Mouse (Mus musculus): Measurements from ENCODE around the gene Tmem120b.
A peak's percentile ranks its signal among the peaks of the same experiment; 100 is the strongest.
"Not testable (repeated sequence)": the region's sequence is repeated elsewhere in the genome, so short reads cannot be mapped to it uniquely, and the experiment has no call there.

Tmem120b gene

GRCm38 (mm10) chr5:123051736-123052135 is 16.5 kb upstream of the Tmem120b start:
- no peak for DNase-seq (ENCODE audit: low spot score in 2 of 2)

GRCm38 (mm10) chr5:123057366-123058250 is 10.6 kb upstream of the Tmem120b start:
- peak; percentile 100 for DNase-seq (ENCODE audit: low spot score in 2 of 2)

GRCm38 (mm10) chr5:123058251-123059102 is 9.7 kb upstream of the Tmem120b start:
- no peak for DNase-seq (ENCODE audit: low spot score in 2 of 2)

GRCm38 (mm10) chr5:123059757-123060520 is 8.3 kb upstream of the Tmem120b start:
- no peak for DNase-seq (ENCODE audit: low spot score in 2 of 2)

- DNase-seq (ENCODE audit: low spot score in 2 of 2) = no peak
Observed at GRCm38 (mm10) chr5:123060706-123061401, 7.4 kb upstream of the Tmem120b start.

- not testable (repeated sequence) for DNase-seq (ENCODE audit: low spot score in 2 of 2)
Observed at GRCm38 (mm10) chr5:123061402-123061749, 6.8 kb upstream of the Tmem120b start.

GRCm38 (mm10) chr5:123063141-123063540 is 5.1 kb upstream of the Tmem120b start:
- DNase-seq (ENCODE audit: low spot score in 2 of 2) = no peak

- peak; percentile 50 to 83 for DNase-seq (ENCODE audit: low spot score in 2 of 2)
Observed at GRCm38 (mm10) chr5:123064207-123064606, 4.0 kb upstream of the Tmem120b start.

GRCm38 (mm10) chr5:123067395-123067995 is 720 bp upstream of the Tmem120b start:
- no peak for DNase-seq (ENCODE audit: low spot score in 2 of 2)

- no peak for DNase-seq (ENCODE audit: low spot score in 2 of 2)
Observed at GRCm38 (mm10) chr5:123068714-123069113, 499 bp downstream of the Tmem120b start.

GRCm38 (mm10) chr5:123075576-123076418 is 7.6 kb downstream of the Tmem120b start:
- DNase-seq (ENCODE audit: low spot score in 2 of 2) = peak; percentile 94 to 95

GRCm38 (mm10) chr5:123076419-123077281 is 8.4 kb downstream of the Tmem120b start:
- no peak for DNase-seq (ENCODE audit: low spot score in 2 of 2)

- DNase-seq (ENCODE audit: low spot score in 2 of 2) = no peak
Observed at GRCm38 (mm10) chr5:123079568-123079967, 11.4 kb downstream of the Tmem120b start.

GRCm38 (mm10) chr5:123080041-123080440 is 11.8 kb downstream of the Tmem120b start:
- DNase-seq (ENCODE audit: low spot score in 2 of 2) = no peak

GRCm38 (mm10) chr5:123080510-123080909 is 12.3 kb downstream of the Tmem120b start:
- no peak for DNase-seq (ENCODE audit: low spot score in 2 of 2)

- DNase-seq (ENCODE audit: low spot score in 2 of 2) = no peak
Observed at GRCm38 (mm10) chr5:123083340-123084050, 15.3 kb downstream of the Tmem120b start.

GRCm38 (mm10) chr5:123086501-123086900 is 18.3 kb downstream of the Tmem120b start:
- DNase-seq (ENCODE audit: low spot score in 2 of 2) = no peak

GRCm38 (mm10) chr5:123088784-123089183 is 20.6 kb downstream of the Tmem120b start:
- DNase-seq (ENCODE audit: low spot score in 2 of 2) = no peak
